Mouse (Mus musculus) embryo, embryonic 10 days (tissue): ENCODE measurements around the gene Rab31.
"Not testable (repeated sequence)": the region's sequence is repeated elsewhere in the genome, so short reads cannot be mapped to it uniquely, and the experiment has no call there.

ENCODE experiments used
- DNase-seq: peaks from one replicate; pipeline ENCODE4 v3.0.0-alpha.2; 2015; ENCODE audit warnings: low spot score

Gene Rab31

DNA sequence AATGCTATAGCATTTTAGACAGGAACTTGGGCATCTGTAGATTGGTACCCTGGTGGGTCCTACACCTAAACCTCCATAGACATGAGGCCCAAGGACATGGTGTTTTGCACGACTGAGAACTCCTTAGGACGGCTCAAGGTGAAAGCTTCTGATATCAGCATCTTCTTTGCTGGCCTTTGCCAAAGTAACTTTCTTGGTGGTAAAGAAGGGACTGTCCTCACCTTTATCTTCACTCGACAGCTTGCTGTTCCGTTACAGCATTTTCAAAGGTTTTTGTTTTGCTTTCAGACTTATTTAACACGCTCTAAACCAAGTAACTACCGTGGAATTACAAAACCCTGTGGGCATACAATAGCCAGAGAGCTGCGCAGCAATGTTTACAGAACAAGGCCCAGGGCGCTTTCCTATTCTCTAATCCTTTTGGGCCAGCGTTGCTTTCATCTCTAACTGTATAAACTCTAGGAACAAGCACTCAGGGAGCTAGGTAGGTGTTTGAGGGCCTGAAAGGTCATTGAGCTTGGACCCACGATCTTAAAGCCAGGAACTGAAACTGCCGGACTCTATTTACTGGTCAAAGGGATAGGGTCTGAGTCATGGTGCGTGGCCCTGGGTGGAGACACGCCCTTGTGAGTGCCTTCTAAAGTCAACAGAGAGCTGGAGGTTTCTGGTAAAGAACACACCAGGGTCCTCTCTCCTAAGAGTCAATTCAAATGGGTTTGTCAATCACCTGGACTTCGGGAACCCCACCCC, 109.0 kb downstream of the Rab31 start:
- no peak for DNase-seq

DNA sequence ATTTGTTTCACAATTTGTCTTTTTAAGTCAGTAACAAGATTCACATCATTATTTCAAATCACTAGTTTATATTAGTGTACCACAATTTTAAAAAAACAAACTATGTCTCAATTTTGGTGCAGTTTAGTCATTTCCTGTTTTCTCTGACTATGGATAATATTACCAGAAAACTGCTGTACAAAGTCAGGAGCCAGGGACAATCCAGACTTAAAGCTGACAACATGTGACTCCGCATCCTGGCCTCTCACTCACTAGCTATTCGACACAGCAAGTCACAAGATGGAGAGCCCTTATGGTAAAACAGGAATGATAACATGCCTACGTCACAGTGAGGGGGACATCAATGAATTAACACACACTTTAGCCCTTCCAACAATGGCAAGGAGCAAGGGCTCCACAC, 109.9 kb downstream of the Rab31 start:
- DNase-seq, result no peak

DNA sequence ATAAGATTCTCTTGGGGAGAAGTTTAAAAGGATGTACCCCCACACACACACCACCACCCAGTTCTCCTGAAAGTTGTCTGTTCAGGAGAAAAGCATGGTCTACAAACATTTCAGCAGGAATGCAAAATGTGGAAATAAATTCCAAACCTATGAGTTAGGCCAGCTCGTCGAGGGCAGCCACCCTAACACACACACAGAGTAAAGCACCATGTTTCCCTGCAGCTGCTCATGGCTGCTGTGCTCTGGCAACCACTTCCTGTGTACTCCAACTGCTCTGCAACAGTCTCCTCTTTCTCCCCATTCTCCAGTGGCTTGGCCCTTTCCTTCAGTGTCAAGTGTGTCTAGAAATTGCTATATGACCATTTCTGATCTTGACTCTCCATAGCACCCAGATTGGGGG, 114.1 kb downstream of the Rab31 start:
- DNase-seq, result no peak

GRCm38 (mm10) chr17:65657958-65658357, 114.6 kb downstream of the Rab31 start:
- DNase-seq, result no peak

GRCm38 (mm10) chr17:65656731-65657130, 115.8 kb downstream of the Rab31 start:
- DNase-seq, result no peak

DNA sequence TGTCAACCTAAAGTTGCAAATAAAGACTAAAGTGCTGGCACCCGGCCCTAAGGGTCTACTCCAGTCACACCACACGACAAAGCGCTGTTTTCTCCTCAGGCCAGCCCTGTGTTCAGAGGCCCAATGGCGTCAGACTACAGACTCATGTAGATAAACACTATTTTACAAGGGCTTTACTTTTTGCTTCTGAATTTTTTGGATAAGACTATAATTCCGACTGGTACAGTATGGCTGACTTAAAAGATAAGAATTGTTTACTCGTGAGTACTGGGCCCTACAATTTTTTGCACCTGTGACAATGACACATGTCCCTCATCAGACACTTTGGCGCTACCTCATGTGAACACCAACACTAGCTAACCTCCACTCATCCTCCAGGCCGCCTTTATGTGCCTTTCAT, 116.5 kb downstream of the Rab31 start:
- no peak for DNase-seq

GRCm38 (mm10) chr17:65655608-65656007, 116.9 kb downstream of the Rab31 start:
- DNase-seq, result no peak

- no peak for DNase-seq
These were observed 122.0 kb downstream of the Rab31 start for GRCm38 (mm10) chr17:65650598-65650997.

DNA sequence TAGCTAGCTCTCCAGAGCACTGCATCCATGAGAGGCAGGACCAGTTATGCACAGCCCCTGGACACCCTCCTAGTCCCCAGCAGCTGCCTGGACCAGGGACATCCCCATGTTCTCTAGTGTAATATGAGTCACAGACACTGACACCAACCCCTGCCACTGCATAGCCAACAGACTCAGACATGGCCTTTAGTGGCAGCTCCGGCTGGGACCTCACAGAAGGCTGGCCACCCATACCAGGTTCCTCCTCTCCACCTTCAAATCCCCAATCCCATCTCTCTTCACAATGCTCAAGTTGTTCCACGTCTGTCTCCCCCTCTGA, 123.4 kb downstream of the Rab31 start:
- DNase-seq, result no peak

DNA sequence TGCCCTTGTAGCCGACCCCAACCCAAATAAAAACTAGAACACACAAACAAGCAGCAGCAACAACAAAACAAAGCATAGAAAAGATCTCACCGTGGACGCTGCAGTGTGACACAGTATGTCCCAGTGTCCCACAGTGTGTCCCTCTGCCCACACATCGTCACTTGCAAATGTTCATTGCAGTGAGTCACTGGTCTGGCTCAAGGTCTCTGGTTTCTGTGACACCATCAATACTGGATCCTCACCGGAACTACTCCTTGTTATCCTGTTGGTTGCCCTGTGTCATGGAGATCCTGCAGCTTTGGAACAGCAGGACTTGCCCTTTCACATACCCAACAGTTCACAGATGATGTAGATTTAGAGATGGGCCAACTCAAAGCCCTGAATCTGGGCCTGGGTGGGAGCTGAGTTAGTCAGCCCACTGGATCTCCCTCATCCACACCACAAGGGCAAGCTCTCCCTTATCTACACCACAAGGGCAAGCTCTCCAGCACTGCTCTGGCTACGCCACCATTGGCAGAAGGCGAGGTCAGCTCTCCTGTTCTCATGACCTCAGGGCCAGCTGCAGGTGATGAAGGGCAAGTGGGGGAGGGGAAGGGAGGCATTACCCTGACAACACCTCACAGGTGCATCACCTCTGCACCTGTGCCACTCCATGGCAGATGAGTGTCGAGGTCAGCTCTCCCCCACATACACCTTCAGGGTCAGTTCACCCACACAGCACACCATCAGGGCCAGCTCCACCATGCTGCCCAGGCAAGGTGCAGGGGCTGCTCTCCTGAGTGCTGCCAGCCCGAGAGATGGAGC, 124.0 kb downstream of the Rab31 start:
- no peak for DNase-seq

DNA sequence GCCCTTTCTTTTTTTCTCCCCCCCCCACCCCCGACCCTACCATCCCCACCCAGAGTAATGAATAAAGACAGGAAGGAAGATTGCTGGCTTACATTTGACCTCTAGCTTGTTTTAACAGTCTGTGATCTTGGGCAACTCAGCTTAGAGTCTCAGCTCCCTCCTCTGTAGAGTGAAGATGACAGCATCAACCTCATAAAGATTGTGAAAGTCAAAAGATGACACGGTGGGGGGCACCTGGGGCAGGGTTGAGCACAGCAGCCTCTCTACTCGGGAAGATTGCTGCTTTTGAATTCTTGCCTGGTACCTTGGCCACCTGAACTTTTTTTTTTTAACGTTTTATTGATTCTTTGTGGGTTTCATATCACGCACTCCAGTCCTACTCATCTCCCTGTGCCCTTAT, 124.6 kb downstream of the Rab31 start:
- no peak for DNase-seq

GRCm38 (mm10) chr17:65647226-65647625, 125.3 kb downstream of the Rab31 start:
- no peak for DNase-seq

DNA sequence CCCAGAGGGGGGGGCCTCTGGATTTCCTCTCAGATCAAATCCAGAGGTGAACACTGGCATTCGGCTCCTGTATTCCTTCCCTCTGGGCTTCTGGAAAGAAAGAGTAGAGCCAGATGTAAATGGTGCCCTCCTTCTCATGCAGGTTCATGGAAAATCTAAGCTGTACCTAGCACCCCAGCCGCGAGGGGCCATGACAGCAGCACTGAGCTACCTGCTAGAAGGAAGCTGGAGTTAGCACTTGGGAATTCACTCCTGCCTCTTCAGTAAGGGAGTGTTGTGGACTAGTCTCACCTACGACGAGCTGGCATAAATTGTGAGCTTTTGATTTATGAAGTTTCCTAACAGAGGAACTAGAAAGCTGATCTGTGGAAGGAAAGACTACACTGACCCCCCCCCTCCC, 129.0 kb downstream of the Rab31 start:
- DNase-seq, result no peak

DNA sequence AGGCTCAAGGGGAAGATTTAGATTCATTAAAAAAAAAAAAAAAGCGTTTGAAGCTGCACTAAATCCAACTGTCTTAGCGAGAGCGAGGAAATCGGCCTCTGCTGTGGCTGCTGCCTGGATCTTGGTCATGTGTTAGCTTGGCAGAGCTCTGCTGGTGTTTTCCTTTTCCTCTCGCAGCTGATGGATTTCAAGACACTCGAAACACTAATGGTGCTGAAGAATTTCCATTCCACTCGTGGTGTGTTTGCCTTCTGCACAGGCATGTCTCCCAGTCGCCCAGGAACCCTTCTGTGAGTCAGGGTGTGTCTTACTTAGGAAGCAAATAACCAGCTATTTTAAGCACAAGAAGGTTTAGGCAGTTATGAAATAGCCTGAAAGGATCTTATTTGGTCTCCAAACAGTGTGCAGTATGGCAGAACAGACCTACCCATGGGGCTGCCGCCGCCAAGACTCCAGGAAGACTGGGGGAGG, 129.5 kb downstream of the Rab31 start:
- no peak for DNase-seq

GRCm38 (mm10) chr17:65642578-65642991, 130.0 kb downstream of the Rab31 start:
- DNase-seq, result peak; percentile 17

DNA sequence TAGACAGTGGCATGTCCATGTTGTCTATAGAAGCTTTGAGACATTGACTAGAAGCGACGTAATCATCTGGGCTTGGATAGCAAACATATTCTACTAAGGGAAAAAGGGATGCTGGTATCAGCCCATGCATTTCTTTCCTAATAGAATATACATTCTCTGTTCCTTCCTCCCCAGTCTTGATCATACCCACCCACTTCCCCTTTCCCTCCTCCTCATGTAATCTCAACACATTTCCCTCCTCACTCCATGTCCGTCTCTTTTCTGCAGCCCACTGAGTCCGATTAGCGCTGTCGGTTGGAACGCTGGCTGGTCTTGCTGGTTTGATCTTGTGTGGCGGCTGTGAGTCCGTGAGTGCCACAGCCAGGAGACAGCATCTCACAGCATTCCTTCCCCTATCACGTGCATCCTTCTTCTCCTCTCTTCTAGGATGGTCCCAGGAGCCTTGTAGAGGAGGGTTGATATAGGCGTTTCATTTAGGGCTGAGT, 130.8 kb downstream of the Rab31 start, which contains the start of gene Txndc2:
Gene Txndc2, minus strand, starts transcription at position 435 of the 485 bp plus-strand sequence.
- no peak for DNase-seq

DNA sequence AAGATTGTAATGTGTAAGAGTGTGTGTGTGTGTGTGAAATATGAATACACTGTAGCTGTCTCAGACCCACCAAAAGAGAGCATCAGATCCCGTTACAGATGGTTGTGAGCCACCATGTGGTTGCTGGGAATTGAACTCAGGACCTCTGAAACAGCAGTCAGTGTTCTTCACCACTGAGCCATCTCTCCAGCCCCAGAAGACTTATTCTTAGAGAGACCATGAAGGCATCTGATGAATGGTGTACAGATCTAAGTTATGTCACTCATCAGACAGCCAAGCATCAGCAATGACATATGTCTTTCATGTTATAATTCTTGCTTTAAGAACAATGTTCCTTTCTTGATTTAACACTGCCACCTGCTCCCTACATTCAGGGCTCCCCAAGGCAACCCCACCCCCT, 133.4 kb downstream of the Rab31 start:
- no peak for DNase-seq

DNA sequence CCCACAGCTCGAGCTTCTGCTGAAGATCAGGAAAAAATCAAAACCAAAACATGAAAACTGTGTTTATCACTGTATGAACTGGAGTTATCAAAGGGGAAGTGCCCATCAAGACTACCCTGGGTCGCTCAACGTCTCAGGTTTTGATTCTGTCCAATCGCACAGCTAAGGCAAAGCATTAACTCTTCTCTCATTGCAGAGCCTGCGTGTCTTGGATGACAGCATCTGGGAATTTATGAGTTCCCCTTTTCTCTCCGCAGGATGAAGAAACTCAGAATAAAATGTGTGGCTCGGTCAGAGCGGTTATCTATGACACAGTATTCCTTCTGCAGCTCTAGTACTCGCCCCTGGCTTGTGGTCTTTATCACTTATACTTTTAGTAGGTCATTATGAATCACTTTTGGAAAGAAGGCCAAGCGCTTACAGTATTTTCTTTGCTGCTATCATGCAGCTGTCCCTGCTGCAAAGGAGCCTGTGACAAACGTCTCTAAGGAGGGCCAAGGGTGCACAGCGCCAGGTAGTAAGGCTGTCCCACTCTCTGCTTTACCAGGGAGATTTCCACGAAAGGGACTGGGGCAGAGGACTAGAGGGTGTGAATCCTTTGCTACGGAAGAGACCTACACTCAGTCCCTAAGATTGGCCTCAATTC, 136.7 kb downstream of the Rab31 start:
- no peak for DNase-seq

GRCm38 (mm10) chr17:65629943-65630342, 142.6 kb downstream of the Rab31 start:
- no peak for DNase-seq

- not testable (repeated sequence) for DNase-seq
These were observed 143.6 kb downstream of the Rab31 start for GRCm38 (mm10) chr17:65628823-65629532.

- DNase-seq, result no peak
These were observed 146.3 kb downstream of the Rab31 start for GRCm38 (mm10) chr17:65626301-65626700.

- DNase-seq, result no peak
These were observed 147.0 kb downstream of the Rab31 start for GRCm38 (mm10) chr17:65625563-65625962.
